Mouse (Mus musculus): ENCODE measurements around the gene Gpx4. TPM values are rescaled to one million over a fixed set of nuclear protein-coding genes. Genes with fewer than 3 reads are reported as not detected.

Gene Gpx4
- total RNA-seq, 2 experiments from 2014 or later: 504 to 528 TPM

DNA sequence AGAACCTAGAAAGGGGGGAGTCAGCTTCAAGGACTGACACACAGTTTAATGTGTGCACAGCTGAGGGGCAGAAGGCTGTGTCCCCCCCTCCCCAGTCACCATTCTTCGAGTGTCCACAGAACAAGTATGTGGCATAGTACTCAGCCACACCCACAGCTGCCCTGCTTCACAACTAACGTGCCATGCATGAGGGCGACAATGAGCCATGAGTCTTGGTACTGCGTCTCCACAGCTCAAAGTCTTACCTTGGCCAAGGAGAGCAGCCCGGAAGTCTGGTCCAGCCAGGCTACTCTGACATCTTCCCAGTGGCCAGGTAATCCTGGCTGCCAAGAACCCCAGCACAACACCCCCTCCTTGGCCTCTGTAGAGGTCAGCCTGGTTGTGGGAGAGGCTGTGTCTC is 45.7 kb downstream of the Gpx4 start:
- no peak for DNase-seq (ENCODE audit: low spot score in 2 of 2)
- intact Hi-C loops (cut with DNase I): no loop called here

- intact Hi-C loops (cut with DNase I): no loop called here
- no peak for DNase-seq (ENCODE audit: low spot score in 2 of 2)
Observed at GRCm38 (mm10) chr10:80094085-80094484, 47.1 kb downstream of the Gpx4 start.

DNA sequence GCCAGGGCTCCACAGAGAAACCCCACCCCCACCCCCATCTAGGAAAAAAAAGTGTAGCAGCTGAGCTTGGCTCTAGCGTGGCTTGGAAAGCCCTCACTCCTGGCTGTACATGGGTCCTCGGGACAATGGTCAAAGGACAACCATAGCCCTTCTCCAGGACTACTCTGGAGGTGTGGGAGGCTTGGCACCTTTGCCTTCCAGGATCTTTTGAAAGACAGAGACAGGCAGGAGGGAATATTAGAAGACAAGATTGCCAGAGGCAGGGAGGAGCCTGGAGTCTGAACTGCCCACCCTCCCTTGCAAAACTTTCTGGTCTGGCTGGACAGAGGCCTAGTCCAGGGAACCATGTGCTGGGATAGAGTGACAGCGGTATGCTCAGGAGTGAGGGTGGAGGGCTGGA is 47.7 kb downstream of the Gpx4 start:
- intact Hi-C loops (cut with DNase I): no loop called here
- no peak for DNase-seq (ENCODE audit: low spot score in 2 of 2)

- intact Hi-C loops (cut with DNase I): no loop called here
Observed at GRCm38 (mm10) chr10:80095547-80095946, 48.6 kb downstream of the Gpx4 start.

GRCm38 (mm10) chr10:80097275-80097674 is 50.3 kb downstream of the Gpx4 start:
- no peak for DNase-seq (ENCODE audit: low spot score in 2 of 2)
- intact Hi-C loops (cut with DNase I): no loop called here

More at GRCm38 (mm10) chr10:80095547-80095946, 48.6 kb downstream of the Gpx4 start:
- no peak for DNase-seq (ENCODE audit: low spot score in 2 of 2)

GRCm38 (mm10) chr10:80098630-80099029 is 51.7 kb downstream of the Gpx4 start:
- intact Hi-C loops (cut with DNase I): no loop called here

GRCm38 (mm10) chr10:80100982-80101381 is 54.0 kb downstream of the Gpx4 start:
- intact Hi-C loops (cut with DNase I): no loop called here

More at GRCm38 (mm10) chr10:80098630-80099029, 51.7 kb downstream of the Gpx4 start:
- DNase-seq (ENCODE audit: low spot score in 2 of 2): no peak

DNA sequence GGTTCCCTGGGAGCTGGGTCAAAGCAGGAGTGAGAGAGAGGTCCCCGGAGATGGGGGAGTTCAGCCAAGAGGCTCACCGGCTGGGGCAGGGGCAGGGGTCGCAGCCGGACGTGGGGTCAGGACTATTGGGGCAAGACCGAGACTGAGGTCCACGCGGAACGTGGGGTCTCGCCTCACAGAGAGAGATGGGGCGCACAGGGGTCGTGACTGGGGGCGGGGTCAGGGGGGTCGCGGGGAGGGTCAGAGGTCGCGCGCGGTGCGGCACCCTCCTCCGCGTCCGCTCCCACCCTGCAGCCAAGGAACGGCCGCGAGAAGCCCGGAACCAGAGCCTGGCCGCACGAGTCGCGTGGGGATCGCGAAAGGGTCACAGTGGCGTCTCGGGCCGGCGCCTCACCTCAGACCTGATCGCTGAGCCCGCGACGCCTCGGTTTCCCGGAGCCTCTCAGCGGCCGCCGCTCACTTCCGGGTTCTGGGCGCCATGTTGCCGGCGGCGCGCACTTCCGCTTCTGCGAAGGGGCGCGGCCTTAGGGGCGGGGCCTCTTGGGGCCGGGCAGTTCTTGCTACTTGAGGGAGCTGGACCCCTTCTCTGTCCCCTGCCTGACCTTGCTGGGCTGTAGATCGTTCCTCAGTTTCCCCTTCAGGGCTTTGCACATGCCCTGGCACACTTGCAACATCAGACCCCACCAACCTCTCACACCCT is 55.4 kb downstream of the Gpx4 start:
- intact Hi-C loops (cut with DNase I): no loop called here
- peak; percentile 84 to 86 for DNase-seq (ENCODE audit: low spot score in 2 of 2)

More at GRCm38 (mm10) chr10:80100982-80101381, 54.0 kb downstream of the Gpx4 start:
- no peak for DNase-seq (ENCODE audit: low spot score in 2 of 2)

GRCm38 (mm10) chr10:80103032-80103431 is 56.1 kb downstream of the Gpx4 start:
- intact Hi-C loops (cut with DNase I): no loop called here
- DNase-seq (ENCODE audit: low spot score in 2 of 2): no peak

- intact Hi-C loops (cut with DNase I): no loop called here
- no peak for DNase-seq (ENCODE audit: low spot score in 2 of 2)
Observed at GRCm38 (mm10) chr10:80104181-80104580, 57.2 kb downstream of the Gpx4 start.

DNA sequence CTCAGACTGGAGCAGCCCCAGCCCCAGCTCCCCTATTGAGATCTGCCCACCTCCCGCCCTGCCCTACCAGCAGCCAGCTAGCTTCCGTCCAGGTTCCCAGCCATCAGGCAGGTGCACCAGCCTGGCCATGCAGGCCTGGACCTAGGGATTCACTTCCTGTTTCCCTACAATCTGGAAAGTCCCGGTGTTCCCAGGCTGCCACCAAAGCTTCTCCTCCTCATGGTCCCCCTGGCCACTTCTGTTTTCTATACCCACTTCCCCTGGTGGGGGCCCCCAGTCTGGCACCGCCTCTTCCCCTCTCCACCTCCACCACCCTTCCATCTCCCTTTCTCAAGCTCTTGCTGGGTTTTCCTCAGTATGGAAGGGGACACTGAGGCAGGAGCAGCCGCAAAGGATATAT is 58.5 kb downstream of the Gpx4 start, which contains the start of gene Sbno2:
Gene Sbno2, minus strand, starts transcription at position 112 of the 400 bp plus-strand sequence.
- DNase-seq (ENCODE audit: low spot score in 2 of 2): no peak
- intact Hi-C loops (cut with DNase I): no loop called here

GRCm38 (mm10) chr10:80105926-80106325 is 59.0 kb downstream of the Gpx4 start:
- DNase-seq (ENCODE audit: low spot score in 2 of 2): no peak
- intact Hi-C loops (cut with DNase I): no loop called here

Other genes with a start within 250 kb of the Gpx4 start
- 1 to 10 TPM in 1 of 2 experiments, under 1 TPM in 1; 0.62 to 1.7 TPM for gene Misp, start 226.2 kb upstream of the Gpx4 start, total RNA-seq (2021)
- 10 to 100 TPM; 48.5 to 52.3 TPM for gene Ptbp1, start 192.7 kb upstream of the Gpx4 start, total RNA-seq (2021)
- gene Prtn3, start 172.7 kb upstream of the Gpx4 start, total RNA-seq (2021): 1 to 10 TPM; 1.4 to 2.4 TPM
- 10 to 100 TPM; 51.1 to 53.3 TPM for gene Plppr3, start 172.5 kb upstream of the Gpx4 start, total RNA-seq (2021)
- not detected for gene Elane, start 160.9 kb upstream of the Gpx4 start, total RNA-seq (2021)
- not detected for gene Cfd, start 156.3 kb upstream of the Gpx4 start, total RNA-seq (2021)
- gene Med16, start 138.2 kb upstream of the Gpx4 start, total RNA-seq (2021): 10 to 100 TPM; 57.5 to 59.8 TPM
- not detected for gene Gm26602, start 136.3 kb upstream of the Gpx4 start, total RNA-seq (2021)
- 1 to 10 TPM; 7.1 to 7.8 TPM for gene Kiss1r, start 130.2 kb upstream of the Gpx4 start, total RNA-seq (2021)
- 100 to 1,000 TPM; 366 to 394 TPM for gene R3hdm4, start 126.0 kb upstream of the Gpx4 start, total RNA-seq (2021)
- gene Arid3a, start 120.1 kb upstream of the Gpx4 start, total RNA-seq (2021): 1 to 10 TPM; 5.4 to 8.6 TPM
- gene Wdr18, start 87.0 kb upstream of the Gpx4 start, total RNA-seq (2021): 10 to 100 TPM; 41.1 to 49.9 TPM
- gene Grin3b, start 76.5 kb upstream of the Gpx4 start, total RNA-seq (2021): under 1 TPM; 0.14 to 0.23 TPM
- gene Tmem259, start 62.8 kb upstream of the Gpx4 start, total RNA-seq (2021): 100 to 1,000 TPM; 123 to 124 TPM
- 1 to 10 TPM; 6.0 to 8.2 TPM for gene Cnn2, start 58.6 kb upstream of the Gpx4 start, total RNA-seq (2021)
- 10 to 100 TPM; 10.9 to 12.3 TPM for gene Abca7, start 50.7 kb upstream of the Gpx4 start, total RNA-seq (2021)
- 1 to 10 TPM; 3.6 to 4.0 TPM for gene Arhgap45, start 30.5 kb upstream of the Gpx4 start, total RNA-seq (2021)
- 10 to 100 TPM; 71.3 to 74.8 TPM for gene Polr2e, start 7.4 kb upstream of the Gpx4 start, total RNA-seq (2021)
- gene Sbno2, start 58.4 kb downstream of the Gpx4 start, total RNA-seq (2021): 10 to 100 TPM; 17.8 to 17.9 TPM
- 10 to 100 TPM; 92.1 to 95.0 TPM for gene Stk11, start 68.6 kb downstream of the Gpx4 start, total RNA-seq (2021)
- 100 to 1,000 TPM; 372 to 381 TPM for gene Atp5d, start 91.5 kb downstream of the Gpx4 start, total RNA-seq (2021)
- gene Cbarp, start 93.7 kb downstream of the Gpx4 start, total RNA-seq (2021): 100 to 1,000 TPM; 487 TPM
- 10 to 100 TPM; 74.3 to 98.7 TPM for gene Midn, start 101.1 kb downstream of the Gpx4 start, total RNA-seq (2021)
- gene Cirbp, start 118.8 kb downstream of the Gpx4 start, total RNA-seq (2021): 10 to 100 TPM; 77.3 to 90.1 TPM
- 1 to 10 TPM; 6.7 to 7.6 TPM for gene 1600002K03Rik, start 125.8 kb downstream of the Gpx4 start, total RNA-seq (2021)
- 1 to 10 TPM; 9.2 to 9.9 TPM for gene Efna2, start 132.3 kb downstream of the Gpx4 start, total RNA-seq (2021)
- gene Mum1, start 179.3 kb downstream of the Gpx4 start, total RNA-seq (2021): 10 to 100 TPM; 40.9 to 41.2 TPM
- gene Ndufs7, start 202.0 kb downstream of the Gpx4 start, total RNA-seq (2021): 100 to 1,000 TPM; 182 to 187 TPM
- 10 to 100 TPM; 27.6 to 30.7 TPM for gene Gamt, start 213.8 kb downstream of the Gpx4 start, total RNA-seq (2021)
- 10 to 100 TPM; 76.9 to 93.8 TPM for gene Dazap1, start 214.3 kb downstream of the Gpx4 start, total RNA-seq (2021)
- gene Rps15, start 245.3 kb downstream of the Gpx4 start, total RNA-seq (2021): 100 to 1,000 TPM; 788 to 790 TPM
- gene Apc2, start 248.8 kb downstream of the Gpx4 start, total RNA-seq (2021): 100 to 1,000 TPM in 1 of 2 experiments, 10 to 100 TPM in 1; 93.4 to 103 TPM

Measured in left cerebral cortex, postnatal 25 days (tissue).